Mouse (Mus musculus) liver, embryonic 16.5 days (tissue): ENCODE results near the gene Tulp4. TPM values are rescaled to one million over a fixed set of nuclear protein-coding genes. Genes with fewer than 3 reads are reported as not detected.
"Not testable (repeated sequence)": the region's sequence is repeated elsewhere in the genome, so short reads cannot be mapped to it uniquely, and the experiment has no call there.

ENCODE experiments used
- ATAC-seq: fragments of 200-750 bp; cut with Nextera tagmentation; 2 replicates; pipeline ENCODE4 v1.8.0; 2017; ENCODE audit warnings: low read depth, mild to moderate bottlenecking, moderate number of reproducible peaks, moderate library complexity
- H3K27ac ChIP-seq: fragments of 300-500 bp; sonication (generic); 2 replicates; pipeline ENCODE4 v1.5.1; 2014; ENCODE audit warnings: mild to moderate bottlenecking, low read length
- H3K27me3 ChIP-seq: fragments of 300-500 bp; sonication (generic); 2 replicates; pipeline ENCODE4 v1.6.1; 2014; ENCODE audit warnings: low read depth, low read length, mixed read lengths; ENCODE audit not compliant: control insufficient read depth, insufficient read depth
- H3K36me3 ChIP-seq: fragments of 300-500 bp; sonication (generic); 2 replicates; pipeline ENCODE4 v1.6.1; 2014; ENCODE audit warnings: mild to moderate bottlenecking; ENCODE audit not compliant: control insufficient read depth, insufficient read depth
- H3K4me1 ChIP-seq: fragments of 300-500 bp; sonication (generic); 2 replicates; pipeline ENCODE4 v1.6.1; 2014; ENCODE audit warnings: low read depth, low read length, mixed read lengths; ENCODE audit not compliant: control insufficient read depth
- H3K4me2 ChIP-seq: fragments of 300-500 bp; sonication (generic); 2 replicates; pipeline ENCODE4 v1.6.1; 2014; ENCODE audit warnings: low read depth, low read length, mixed read lengths
- H3K4me3 ChIP-seq: fragments of 300-500 bp; sonication (generic); 2 replicates; pipeline ENCODE4 v1.5.1; 2014; ENCODE audit warnings: low read depth, mild to moderate bottlenecking, low read length
- H3K9ac ChIP-seq: fragments of 300-500 bp; sonication (generic); 2 replicates; pipeline ENCODE4 v1.6.1; 2014; ENCODE audit warnings: low read depth, low read length
- H3K9me3 ChIP-seq: fragments of 300-500 bp; sonication (generic); replicated peaks from 2 replicates; pipeline ENCODE4 v1.6.1; 2016; ENCODE audit warnings: low read length; ENCODE audit not compliant: control insufficient read depth
- WGBS: fragments of 180-500 bp; shearing (Covaris S2); extraction: QIAGEN DNeasy Blood & Tissue Kit; methylation state at CpG from one replicate; pipeline ENCODE4 v1.1.7; 2014; ENCODE audit not compliant: insufficient replicate concordance; 5-methylcytosine and 5-hydroxymethylcytosine counted together
- polyA plus RNA-seq: library from polyadenylated mRNA; unstranded; fragments of >200 nt; fragmentation: Nextera tagmentation; extraction: Ambion mirVana; gene quantifications from 2 replicates; pipeline ENCODE4 v1.2.1, GENCODE M21; 2015

Gene Tulp4
- polyA plus RNA-seq, 1 experiment from 2014 or later = 23.4 TPM

DNA sequence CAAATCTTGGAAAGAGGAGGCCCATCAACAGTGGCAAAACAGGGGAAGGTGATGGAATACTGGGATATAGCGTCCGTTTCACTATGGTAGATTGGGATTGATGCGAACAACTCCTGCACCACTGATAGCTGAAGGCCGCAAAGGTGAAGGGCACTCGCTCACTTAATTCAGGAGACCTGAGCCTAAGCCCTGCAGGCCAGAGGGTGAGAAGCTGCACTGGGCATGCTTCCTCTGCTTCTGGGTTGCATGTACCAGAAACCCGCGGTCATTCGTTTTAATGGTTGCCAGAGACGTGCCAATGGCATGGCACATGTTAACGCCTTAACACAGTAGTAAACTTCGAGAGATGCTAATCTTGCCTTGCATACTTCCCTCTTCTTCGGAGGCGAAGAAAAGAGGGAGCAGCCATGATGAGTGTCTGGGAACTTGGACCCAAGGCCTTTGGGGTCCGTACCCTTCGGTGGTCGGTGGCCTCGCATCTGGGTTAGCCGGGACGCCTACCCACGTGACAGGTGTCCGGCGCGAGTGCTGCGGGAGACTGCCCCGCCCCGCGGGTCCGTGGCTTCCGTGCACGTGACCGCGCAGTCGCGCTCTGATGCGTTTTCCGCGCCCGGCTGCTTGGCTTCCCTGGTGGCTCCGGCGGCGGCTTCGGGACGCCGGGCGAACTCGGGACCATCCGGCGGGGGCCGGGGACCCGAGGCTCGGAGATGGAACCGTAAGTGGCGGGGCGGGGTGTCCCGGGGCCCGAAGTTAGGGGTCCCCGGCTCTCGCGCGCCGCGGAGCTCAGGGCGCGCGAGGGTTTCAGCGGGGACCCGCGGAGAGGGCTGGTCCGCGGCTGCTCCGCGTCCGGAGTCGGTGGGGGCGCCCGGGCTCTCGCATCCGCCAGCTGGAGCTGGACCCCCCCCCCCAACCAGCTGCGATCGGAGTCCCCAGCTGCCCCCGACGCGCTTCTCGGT is 163.9 kb downstream of the Tulp4 start:
- H3K4me1 ChIP-seq, H3K9ac ChIP-seq, H3K27ac ChIP-seq, H3K36me3 ChIP-seq, H3K27me3 ChIP-seq, H3K9me3 ChIP-seq: not testable (repeated sequence)
- under 1% methylated on average over 51 of the region's 84 CpGs for WGBS
- Histone ChIP-seq H3K4me3 (peak overlapping the region; percentile 53), H3K4me2 (peak overlapping the region; percentile 49)
- ATAC-seq = peak; percentile 63

DNA sequence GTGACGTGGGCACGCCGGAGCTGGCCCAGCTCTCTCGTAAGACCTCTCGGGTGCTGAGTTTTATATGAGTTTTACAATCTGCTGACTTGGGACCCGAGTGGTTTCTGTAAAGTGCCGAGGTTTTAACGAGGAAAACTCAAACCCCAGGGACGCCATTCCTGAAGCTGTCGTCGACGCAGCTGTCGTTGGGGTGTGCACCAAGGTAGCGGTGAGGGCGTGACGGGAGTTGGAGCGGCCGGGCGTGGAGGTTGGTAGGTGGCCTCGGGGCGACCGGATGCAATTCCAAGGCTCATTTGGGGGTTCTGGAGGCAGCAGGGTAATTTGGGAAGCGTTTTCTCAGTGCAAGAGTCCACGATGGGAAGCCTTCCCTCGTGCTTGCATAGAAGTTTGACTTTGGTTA is 164.6 kb downstream of the Tulp4 start:
- H3K9me3 ChIP-seq, H3K27me3 ChIP-seq, H3K4me1 ChIP-seq, ATAC-seq, H3K27ac ChIP-seq, H3K36me3 ChIP-seq, H3K9ac ChIP-seq: not testable (repeated sequence)
- Histone ChIP-seq H3K4me3 (peak overlapping the region; percentile 53), H3K4me2 (peak overlapping the region; percentile 49)
- WGBS = under 1% methylated on average over 22 of the region's 25 CpGs

DNA sequence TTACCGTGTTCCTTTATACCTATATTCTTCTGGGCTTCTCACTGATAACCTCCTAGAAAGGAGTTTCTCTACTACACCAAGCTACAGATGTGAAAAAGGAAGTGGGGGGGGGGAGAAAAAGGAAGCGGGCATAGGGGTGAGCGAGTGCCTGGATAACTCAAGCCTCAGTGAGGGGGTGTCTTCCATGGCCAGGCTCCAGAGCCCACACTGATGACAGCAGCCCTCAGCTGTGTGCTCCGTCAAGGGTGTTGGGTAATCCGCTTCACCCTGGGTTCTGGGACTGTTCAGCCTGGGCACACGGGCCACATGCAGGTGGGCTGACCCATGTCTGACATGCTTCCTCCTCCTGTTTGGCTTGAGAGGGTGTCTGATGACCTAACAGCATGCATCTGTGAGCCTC is 165.7 kb downstream of the Tulp4 start:
- H3K4me2 ChIP-seq, H3K9ac ChIP-seq, H3K9me3 ChIP-seq, H3K4me1 ChIP-seq, H3K4me3 ChIP-seq, H3K36me3 ChIP-seq, ATAC-seq, H3K27me3 ChIP-seq, H3K27ac ChIP-seq: not testable (repeated sequence)
- 43% methylated on average over 6 of the region's 6 CpGs for WGBS

DNA sequence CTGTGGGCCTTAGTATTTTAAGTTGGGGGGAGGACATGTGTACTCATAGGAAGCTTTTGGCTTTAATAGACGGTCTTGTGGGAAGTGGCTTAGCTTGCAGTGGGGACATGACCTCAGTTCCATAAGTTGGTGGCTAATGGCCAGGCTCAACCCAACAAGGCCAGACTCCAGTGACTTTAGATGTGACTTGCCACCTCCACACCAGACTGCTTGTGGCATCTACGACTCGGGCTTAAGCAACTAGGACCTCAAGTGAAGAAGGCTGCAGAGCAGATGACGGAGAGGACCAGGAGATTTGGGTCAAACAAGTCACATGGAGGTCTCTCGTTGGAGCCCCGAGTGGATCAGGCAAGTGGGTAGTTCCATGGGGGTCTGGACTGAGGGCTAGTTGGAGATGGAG is 168.5 kb downstream of the Tulp4 start:
- not testable (repeated sequence) for H3K27me3 ChIP-seq, H3K4me2 ChIP-seq, H3K9me3 ChIP-seq, H3K4me1 ChIP-seq, H3K9ac ChIP-seq, H3K36me3 ChIP-seq, H3K4me3 ChIP-seq, ATAC-seq, H3K27ac ChIP-seq
- 68% methylated on average over 4 of the region's 6 CpGs for WGBS

DNA sequence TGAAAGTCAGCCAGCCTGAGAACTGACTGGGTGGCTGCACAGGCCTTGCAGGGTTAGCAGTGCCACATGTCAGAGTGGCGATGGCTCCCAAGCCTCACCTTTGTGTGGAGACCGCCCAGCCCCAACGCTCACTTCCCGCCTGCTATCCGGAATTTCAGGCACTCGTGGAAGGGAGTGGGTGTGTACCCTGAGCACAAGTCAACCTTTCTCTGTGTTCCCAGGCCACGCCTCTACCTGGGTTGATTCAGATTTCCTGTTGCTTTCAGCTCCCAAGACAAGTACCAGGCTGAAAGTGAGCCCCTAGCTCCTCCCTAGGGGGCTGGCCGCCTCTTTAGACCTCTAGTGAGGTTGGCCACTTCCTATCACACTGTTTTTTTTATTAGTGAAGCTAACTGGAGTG is 173.0 kb downstream of the Tulp4 start:
- 57% methylated on average over 8 of the region's 8 CpGs for WGBS

DNA sequence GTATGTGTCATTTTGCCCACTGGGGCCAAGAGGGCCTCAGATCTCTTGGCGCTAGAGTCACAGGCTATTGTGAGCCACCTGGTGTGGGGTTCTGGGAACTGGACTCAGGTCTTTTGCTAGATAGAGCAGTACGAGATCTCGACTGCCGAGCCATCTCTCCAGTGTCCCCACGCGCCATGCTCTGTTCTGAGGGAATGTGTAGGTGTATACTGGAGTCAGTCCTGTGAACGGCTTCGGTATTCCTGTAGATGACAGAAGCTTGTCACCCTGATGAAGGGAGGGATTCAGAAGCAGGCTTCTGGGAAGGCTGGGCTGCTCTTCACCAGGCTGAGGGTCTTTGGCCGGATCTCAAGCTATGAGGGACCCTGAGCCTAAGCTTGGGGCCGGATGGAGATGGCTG is 173.5 kb downstream of the Tulp4 start:
- not testable (repeated sequence) for H3K27ac ChIP-seq, H3K4me3 ChIP-seq, H3K36me3 ChIP-seq, H3K27me3 ChIP-seq, H3K9me3 ChIP-seq, ATAC-seq, H3K4me1 ChIP-seq, H3K9ac ChIP-seq, H3K4me2 ChIP-seq
- WGBS = 74% methylated on average over 7 of the region's 10 CpGs

More for the DNA sequence above, 173.0 kb downstream of the Tulp4 start:
- not testable (repeated sequence) for H3K9me3 ChIP-seq, H3K4me2 ChIP-seq, ATAC-seq, H3K9ac ChIP-seq, H3K4me1 ChIP-seq, H3K4me3 ChIP-seq, H3K36me3 ChIP-seq, H3K27me3 ChIP-seq, H3K27ac ChIP-seq

DNA sequence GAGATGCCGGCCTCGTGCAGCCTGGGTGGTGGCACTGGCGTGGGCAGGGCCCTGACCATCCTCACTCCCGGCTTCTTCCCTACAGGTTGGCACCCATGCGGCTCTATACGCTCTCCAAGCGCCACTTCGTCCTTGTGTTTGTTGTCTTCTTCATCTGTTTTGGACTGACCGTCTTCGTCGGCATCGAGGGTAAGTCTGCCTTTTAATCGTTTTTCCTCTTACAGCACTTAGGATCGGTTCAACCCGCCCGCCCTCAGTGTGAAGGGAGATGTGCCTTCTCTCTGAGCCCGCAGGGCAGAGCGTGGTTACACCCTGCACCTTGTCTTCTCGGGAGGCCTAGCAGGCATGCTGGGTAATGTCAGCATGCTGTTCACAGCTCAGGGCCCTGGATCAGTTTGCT is 174.3 kb downstream of the Tulp4 start:
- not testable (repeated sequence) for H3K27ac ChIP-seq, H3K9me3 ChIP-seq, H3K4me2 ChIP-seq, H3K36me3 ChIP-seq, H3K4me1 ChIP-seq, H3K9ac ChIP-seq, H3K27me3 ChIP-seq, H3K4me3 ChIP-seq, ATAC-seq
- 71% methylated on average over 15 of the region's 19 CpGs for WGBS

DNA sequence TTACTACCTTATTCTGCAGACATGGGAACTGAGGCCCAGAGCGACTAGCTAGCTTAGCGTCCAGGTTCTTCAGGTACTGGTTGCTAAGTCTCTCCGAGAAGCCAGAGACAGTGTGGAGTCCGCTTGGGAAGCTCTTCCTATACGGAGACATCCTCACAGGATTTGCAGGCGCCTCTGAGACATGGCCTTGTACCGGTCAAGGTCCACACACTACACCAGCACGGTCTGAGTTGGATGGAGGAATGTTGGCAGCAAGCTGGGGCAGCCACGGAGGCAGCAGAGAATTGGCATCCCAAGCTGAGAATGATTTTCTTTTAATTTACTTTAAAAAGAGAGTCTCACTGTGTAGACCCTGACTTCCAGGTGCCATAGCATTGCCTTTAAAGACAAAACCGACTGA is 176.9 kb downstream of the Tulp4 start:
- not testable (repeated sequence) for H3K4me3 ChIP-seq, H3K27me3 ChIP-seq, H3K36me3 ChIP-seq, ATAC-seq, H3K9me3 ChIP-seq, H3K4me2 ChIP-seq, H3K9ac ChIP-seq, H3K27ac ChIP-seq, H3K4me1 ChIP-seq
- 77% methylated on average over 7 of the region's 10 CpGs for WGBS

DNA sequence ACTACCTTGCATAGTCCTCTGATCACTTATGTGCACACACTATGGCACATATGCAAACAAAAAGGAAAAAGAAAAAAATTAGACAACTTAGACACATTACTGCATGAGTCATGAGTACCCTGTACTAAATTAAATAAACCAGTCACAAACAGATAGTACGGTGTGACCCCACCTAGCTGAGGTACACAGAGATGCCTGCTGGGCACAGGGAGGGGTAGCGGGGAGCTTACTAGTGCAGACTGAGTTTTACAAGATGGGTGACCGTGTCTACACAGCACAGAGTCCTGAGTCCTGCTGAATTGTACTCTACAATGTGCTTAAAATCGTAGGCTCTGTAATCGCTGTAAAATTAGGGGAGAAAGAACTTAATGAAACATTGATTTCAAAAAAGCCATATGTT is 179.9 kb downstream of the Tulp4 start:
- not testable (repeated sequence) for H3K36me3 ChIP-seq, H3K4me1 ChIP-seq, H3K27ac ChIP-seq, ATAC-seq, H3K27me3 ChIP-seq, H3K9ac ChIP-seq, H3K4me2 ChIP-seq, H3K9me3 ChIP-seq, H3K4me3 ChIP-seq
- 76% methylated on average over 5 of the region's 5 CpGs for WGBS
